Mouse (Mus musculus) heart, adult 2 months (tissue): ENCODE measurements at regions not wholly inside any gene's neighbourhood (a gene's known extent, or its start where the extent isn't known, plus 50 kb on each side); places are given as distances from the start of the nearest gene placed in this dataset.

Experiments
- DNase-seq, 2 experiments: peaks; one replicate each; pipeline ENCODE4 v3.0.0; 2021
- H3K27ac ChIP-seq: fragments of 200-600 bp; 2 replicates; pipeline ENCODE4 v1.8.1; 2022
- H3K27me3 ChIP-seq: fragments of 200-500 bp; 2 replicates; pipeline ENCODE4 v1.6.1; 2012; ENCODE audit warnings: mild to moderate bottlenecking, low read length, inconsistent platforms, mixed read lengths; ENCODE audit not compliant: control insufficient read depth, insufficient read depth
- H3K36me3 ChIP-seq: fragments of 200-500 bp; 2 replicates; pipeline ENCODE4 v1.6.1; 2012; ENCODE audit warnings: low read length, inconsistent platforms; ENCODE audit not compliant: control insufficient read depth, insufficient read depth
- H3K4me1 ChIP-seq: fragments of 200-500 bp; 2 replicates; pipeline ENCODE4 v1.6.1; 2011; ENCODE audit warnings: low read length; ENCODE audit not compliant: control insufficient read depth, insufficient read depth
- H3K4me3 ChIP-seq: fragments of 200-600 bp; 2 replicates; pipeline ENCODE4 v1.8.1; 2022
- H3K79me2 ChIP-seq: fragments of 200-500 bp; replicated peaks from 2 replicates; pipeline ENCODE4 v1.6.1; 2012; ENCODE audit warnings: mild to moderate bottlenecking, inconsistent platforms, low read length, moderate library complexity, mixed read lengths; ENCODE audit not compliant: control insufficient read depth, insufficient read depth
- H3K9ac ChIP-seq: fragments of 200-500 bp; 2 replicates; pipeline ENCODE4 v1.6.1; 2012; ENCODE audit warnings: low read depth, mild to moderate bottlenecking, control low read depth, inconsistent platforms, low read length, mixed read lengths
- CTCF ChIP-seq: fragments of 200-600 bp; IDR thresholded peaks from 2 replicates; pipeline ENCODE4 v1.8.1; 2022; ENCODE audit warnings: antibody characterized with exemption, mild to moderate bottlenecking, moderate library complexity
- EP300 ChIP-seq: fragments of 200-500 bp; IDR thresholded peaks from 2 replicates; pipeline ENCODE4 v1.6.1; 2011; ENCODE audit warnings: low read depth, low read length, control low read depth; ENCODE audit not compliant: insufficient read depth
- POLR2A ChIP-seq: fragments of 200-500 bp; IDR thresholded peaks from 2 replicates; pipeline ENCODE4 v1.6.1; 2011; ENCODE audit warnings: mild to moderate bottlenecking, low read depth, low read length, control low read depth; ENCODE audit not compliant: insufficient read depth
- WGBS: fragments of 180-500 bp; shearing (Covaris S2); methylation state at CpG from one replicate; pipeline ENCODE4 v1.1.7; 2018; 5-methylcytosine and 5-hydroxymethylcytosine counted together
- intact Hi-C: fragments of 180-260 bp; cut with DNase I; formaldehyde crosslinking; loops from one replicate; pipeline ENCODE4 v1.15.1; 2025

GRCm38 (mm10) chr1:69453991-69454390 is 233.1 kb downstream of the Ikzf2 start:
- no peak overlapping the region for H3K27ac ChIP-seq
- no peaks in the 10 kb centered on the region for H3K36me3 ChIP-seq
- no peak overlapping the region for H3K4me3 ChIP-seq
- 77% methylated on average over 3 of the region's 3 CpGs for WGBS
- intact Hi-C loops = no loop called here
- H3K27me3 ChIP-seq = no peaks in the 10 kb centered on the region
- no peaks in the 10 kb centered on the region for H3K79me2 ChIP-seq
- H3K4me1 ChIP-seq = no peaks in the 10 kb centered on the region
- no peak overlapping the region for H3K9ac ChIP-seq
- no peak for TF ChIP-seq EP300
- TF ChIP-seq POLR2A = no peak
- TF ChIP-seq CTCF = no peak
- DNase-seq = no peak

- Histone ChIP-seq H3K9ac (no peak overlapping the region), H3K79me2 (no peaks in the 10 kb centered on the region), H3K36me3 (no peaks in the 10 kb centered on the region), H3K4me3 (no peak overlapping the region), H3K27ac (no peak overlapping the region), H3K4me1 (no peaks in the 10 kb centered on the region), H3K27me3 (no peaks in the 10 kb centered on the region)
- TF ChIP-seq CTCF = no peak
- TF ChIP-seq EP300 = no peak
- TF ChIP-seq POLR2A = no peak
- DNase-seq = no peak
- intact Hi-C loops = no loop called here
Measured at GRCm38 (mm10) chr1:69452910-69453309, 234.1 kb downstream of the Ikzf2 start.

GRCm38 (mm10) chr1:69450455-69450854 is 236.6 kb downstream of the Ikzf2 start:
- DNase-seq = no peak
- Histone ChIP-seq H3K9ac (no peak overlapping the region), H3K4me1 (no peaks in the 10 kb centered on the region), H3K27ac (no peak overlapping the region), H3K36me3 (no peaks in the 10 kb centered on the region), H3K4me3 (no peak overlapping the region), H3K27me3 (no peaks in the 10 kb centered on the region), H3K79me2 (no peaks in the 10 kb centered on the region)
- intact Hi-C loops = no loop called here
- TF ChIP-seq EP300 (no peak), CTCF (no peak), POLR2A (no peak)
- 70% methylated on average over 2 of the region's 2 CpGs for WGBS

GRCm38 (mm10) chr1:69447276-69447675 is 239.8 kb downstream of the Ikzf2 start:
- WGBS = 69% methylated on average over 5 of the region's 5 CpGs
- no peak for DNase-seq

GRCm38 (mm10) chr1:69444722-69445121 is 242.3 kb downstream of the Ikzf2 start:
- Histone ChIP-seq H3K4me3 (no peak overlapping the region), H3K4me1 (peaks cover 1% of the 10 kb centered on the region; the same call in 1 of the 2 replicates), H3K27ac (no peak overlapping the region), H3K36me3 (no peaks in the 10 kb centered on the region), H3K79me2 (no peaks in the 10 kb centered on the region), H3K9ac (no peak overlapping the region), H3K27me3 (no peaks in the 10 kb centered on the region)
- WGBS = 84% methylated on average over 4 of the region's 4 CpGs
- DNase-seq = no peak
- intact Hi-C loops = no loop called here
- TF ChIP-seq EP300 = no peak

More at GRCm38 (mm10) chr1:69447276-69447675, 239.8 kb downstream of the Ikzf2 start:
- no peak overlapping the region for H3K9ac ChIP-seq
- H3K27me3 ChIP-seq = no peaks in the 10 kb centered on the region
- intact Hi-C loops = no loop called here
- TF ChIP-seq POLR2A (no peak), CTCF (no peak), EP300 (no peak)
- no peak overlapping the region for H3K4me3 ChIP-seq
- no peaks in the 10 kb centered on the region for H3K36me3 ChIP-seq
- H3K4me1 ChIP-seq = no peaks in the 10 kb centered on the region
- no peaks in the 10 kb centered on the region for H3K79me2 ChIP-seq
- no peak overlapping the region for H3K27ac ChIP-seq

- Histone ChIP-seq H3K4me1 (peaks cover 1% of the 10 kb centered on the region; the same call in 1 of the 2 replicates), H3K27ac (no peak overlapping the region), H3K9ac (no peak overlapping the region), H3K79me2 (no peaks in the 10 kb centered on the region), H3K27me3 (no peaks in the 10 kb centered on the region), H3K4me3 (no peak overlapping the region), H3K36me3 (no peaks in the 10 kb centered on the region)
- 51% methylated on average over 7 of the region's 7 CpGs for WGBS
- DNase-seq = no peak
- intact Hi-C loops = no loop called here
- TF ChIP-seq EP300 = no peak
- no peak for TF ChIP-seq POLR2A
- TF ChIP-seq CTCF = no peak
Measured at GRCm38 (mm10) chr1:69443466-69443865, 243.6 kb downstream of the Ikzf2 start.
